Mouse (Mus musculus): Measurements from ENCODE around the gene Gm9040. TPM values are rescaled to one million over a fixed set of nuclear protein-coding genes. Genes with fewer than 3 reads are reported as not detected.
"Not testable (repeated sequence)": the region's sequence is repeated elsewhere in the genome, so short reads cannot be mapped to it uniquely, and the experiment has no call there.

Gm9040 gene
- polyA plus RNA-seq, 1 experiment from 2014 or later: not detected

DNA sequence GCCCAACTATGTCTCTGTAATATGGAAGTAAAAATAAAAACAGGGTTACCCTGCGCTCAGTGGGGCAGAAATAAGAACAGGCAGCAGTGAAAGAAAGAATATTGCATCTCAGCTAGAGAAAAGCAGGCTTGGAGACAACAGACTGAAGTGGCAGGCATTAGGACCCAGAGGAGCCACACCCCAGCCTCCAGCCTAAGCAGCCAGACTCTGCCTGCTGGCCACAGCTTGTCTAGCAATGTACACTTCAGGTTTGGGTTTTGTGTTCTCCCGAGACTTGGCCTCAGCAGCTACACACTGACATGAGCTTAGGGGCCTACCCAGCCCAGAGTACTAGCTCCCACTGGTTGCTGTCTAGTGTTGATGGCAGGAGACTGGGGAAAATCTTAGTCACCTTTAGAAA lies 24.6 kb downstream of the Gm9040 start:
- H3K9me3 ChIP-seq (ENCODE audit: control insufficient read depth, low read length); ATAC-seq (ENCODE audit: low read depth); H3K4me2 ChIP-seq (ENCODE audit: low read depth, low read length); H3K4me3 ChIP-seq (ENCODE audit: low read depth, low read length); H3K4me1 ChIP-seq (ENCODE audit: control insufficient read depth, insufficient read depth, low read length); H3K27me3 ChIP-seq (replicated peaks; ENCODE audit: control insufficient read depth, insufficient read depth, low read length); H3K36me3 ChIP-seq (ENCODE audit: control insufficient read depth, insufficient read depth, low read length); H3K27ac ChIP-seq (replicated peaks; ENCODE audit: low read depth, low read length); H3K9ac ChIP-seq (ENCODE audit: low read depth, low read length); DNase-seq (ENCODE audit: low spot score): not testable (repeated sequence)
- WGBS: 45% methylated on average over 2 of the region's 2 CpGs

DNA sequence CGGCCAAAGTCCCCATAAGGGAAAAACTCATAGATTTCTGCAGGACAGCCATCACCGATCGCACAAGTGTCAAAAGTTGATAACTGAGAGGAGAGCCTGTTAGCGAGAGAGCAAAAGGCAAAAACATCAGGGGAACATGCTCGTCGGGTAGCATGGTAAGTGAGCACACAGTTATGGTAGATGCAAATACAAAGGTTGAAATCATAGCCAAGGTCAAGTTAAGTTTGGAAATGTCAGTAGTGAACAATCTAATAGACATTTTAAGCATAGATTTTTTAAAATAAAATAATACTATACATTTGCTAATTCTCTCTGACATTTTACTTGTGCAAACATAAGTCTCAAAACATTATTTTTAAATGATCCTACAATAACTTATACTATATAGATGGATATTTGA lies 31.8 kb downstream of the Gm9040 start, which contains the start of gene Iltifb:
Gene Iltifb, minus strand, starts transcription at position 101 of the 400 bp plus-strand sequence.
- 87% methylated on average over 6 of the region's 6 CpGs for WGBS
- Histone ChIP-seq H3K27me3 (replicated peaks; ENCODE audit: control insufficient read depth, insufficient read depth, low read length) (no peaks in the 10 kb centered on the region), H3K9me3 (ENCODE audit: control insufficient read depth, low read length) (no peaks in the 10 kb centered on the region), H3K27ac (replicated peaks; ENCODE audit: low read depth, low read length) (no peak within 1 kb of the TSS), H3K4me2 (ENCODE audit: low read depth, low read length) (no peak within 1 kb of the TSS), H3K9ac (ENCODE audit: low read depth, low read length) (no peak within 1 kb of the TSS), H3K4me1 (ENCODE audit: control insufficient read depth, insufficient read depth, low read length) (no peaks in the 10 kb centered on the region), H3K36me3 (ENCODE audit: control insufficient read depth, insufficient read depth, low read length) (no peaks in the 10 kb centered on the region), H3K4me3 (ENCODE audit: low read depth, low read length) (no peak within 1 kb of the TSS)
- no peak for DNase-seq (ENCODE audit: low spot score)
- ATAC-seq (ENCODE audit: low read depth): no peak

DNA sequence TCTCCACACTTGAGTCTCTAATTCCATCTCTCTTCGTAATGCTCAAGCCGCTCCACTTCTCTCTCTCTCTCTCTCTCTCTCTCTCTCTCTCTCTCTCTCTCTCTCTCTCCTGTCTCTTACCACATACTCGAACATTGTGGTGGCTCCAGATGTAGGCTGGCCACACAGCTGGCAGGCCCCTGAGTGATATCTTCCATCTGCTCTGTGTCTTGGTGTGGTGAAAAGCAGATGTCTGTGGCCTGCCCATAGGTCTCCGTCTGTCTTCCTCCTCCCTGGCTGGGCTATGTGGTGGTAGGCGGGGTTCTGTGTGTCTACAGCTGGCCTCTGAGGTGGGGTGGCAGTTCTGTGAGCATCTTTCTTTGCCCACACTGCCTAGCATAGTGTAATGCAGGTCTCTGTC lies 43.8 kb downstream of the Gm9040 start:
- peak; percentile 47; the same call in 1 of the 2 replicates for ATAC-seq (ENCODE audit: low read depth)
- not testable (repeated sequence) for H3K9ac ChIP-seq (ENCODE audit: low read depth, low read length); H3K36me3 ChIP-seq (ENCODE audit: control insufficient read depth, insufficient read depth, low read length); H3K4me2 ChIP-seq (ENCODE audit: low read depth, low read length); H3K4me1 ChIP-seq (ENCODE audit: control insufficient read depth, insufficient read depth, low read length); H3K4me3 ChIP-seq (ENCODE audit: low read depth, low read length); H3K27me3 ChIP-seq (replicated peaks; ENCODE audit: control insufficient read depth, insufficient read depth, low read length); H3K27ac ChIP-seq (replicated peaks; ENCODE audit: low read depth, low read length); H3K9me3 ChIP-seq (ENCODE audit: control insufficient read depth, low read length); DNase-seq (ENCODE audit: low spot score)
- 57% methylated on average over 2 of the region's 5 CpGs for WGBS

DNA sequence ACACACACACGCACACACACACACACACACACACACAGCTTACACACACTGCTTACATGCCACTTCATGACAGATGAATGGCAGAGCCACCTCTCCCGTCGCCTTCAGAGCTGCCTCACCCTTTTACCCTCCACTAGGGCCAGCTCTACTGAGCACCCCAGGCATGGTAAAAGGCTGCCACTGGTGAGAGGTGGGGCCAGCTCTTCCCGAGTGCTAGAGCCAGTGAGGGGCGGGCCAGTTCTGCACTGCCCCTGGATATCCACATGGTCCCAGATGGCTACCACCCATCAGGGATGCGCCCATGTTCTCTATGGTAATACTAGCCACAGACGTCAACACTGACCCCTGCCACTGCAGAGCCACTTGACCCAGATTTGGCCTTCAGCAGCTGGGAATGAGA lies 44.2 kb downstream of the Gm9040 start:
- H3K27ac ChIP-seq (replicated peaks; ENCODE audit: low read depth, low read length); H3K4me3 ChIP-seq (ENCODE audit: low read depth, low read length); DNase-seq (ENCODE audit: low spot score); H3K9ac ChIP-seq (ENCODE audit: low read depth, low read length); H3K36me3 ChIP-seq (ENCODE audit: control insufficient read depth, insufficient read depth, low read length); H3K9me3 ChIP-seq (ENCODE audit: control insufficient read depth, low read length); H3K27me3 ChIP-seq (replicated peaks; ENCODE audit: control insufficient read depth, insufficient read depth, low read length); H3K4me2 ChIP-seq (ENCODE audit: low read depth, low read length); H3K4me1 ChIP-seq (ENCODE audit: control insufficient read depth, insufficient read depth, low read length): not testable (repeated sequence)
- 49% methylated on average over 3 of the region's 7 CpGs for WGBS
- ATAC-seq (ENCODE audit: low read depth): peak; percentile 33; the same call in 1 of the 2 replicates

DNA sequence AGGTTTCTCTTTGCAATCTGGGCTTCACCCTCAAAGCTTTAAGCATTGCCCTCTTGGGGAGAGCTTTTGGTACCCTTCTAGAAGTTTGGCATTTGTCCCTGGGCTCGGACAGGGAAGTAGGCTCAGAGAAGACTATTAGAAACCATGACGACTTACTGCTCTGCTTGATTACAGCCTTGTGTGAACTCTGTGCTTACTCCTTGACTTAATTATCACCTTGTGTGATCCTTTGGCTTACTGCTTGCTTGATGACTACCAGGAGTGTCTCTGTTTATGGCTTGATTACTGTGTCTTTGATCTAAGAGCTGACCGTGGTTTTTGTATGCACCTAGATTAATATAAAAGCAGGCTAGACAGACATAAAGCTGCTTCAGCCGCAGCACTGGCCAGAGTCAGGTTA lies 48.7 kb downstream of the Gm9040 start:
- no CpG with 5 or more reads among the region's 4 CpGs for WGBS
- H3K9me3 ChIP-seq (ENCODE audit: control insufficient read depth, low read length); H3K9ac ChIP-seq (ENCODE audit: low read depth, low read length); H3K4me3 ChIP-seq (ENCODE audit: low read depth, low read length); H3K27me3 ChIP-seq (replicated peaks; ENCODE audit: control insufficient read depth, insufficient read depth, low read length); H3K4me2 ChIP-seq (ENCODE audit: low read depth, low read length); H3K36me3 ChIP-seq (ENCODE audit: control insufficient read depth, insufficient read depth, low read length); ATAC-seq (ENCODE audit: low read depth); H3K27ac ChIP-seq (replicated peaks; ENCODE audit: low read depth, low read length); DNase-seq (ENCODE audit: low spot score); H3K4me1 ChIP-seq (ENCODE audit: control insufficient read depth, insufficient read depth, low read length): not testable (repeated sequence)

Other genes with a start within 250 kb of the Gm9040 start
- 27.2 and 31.7 TPM in 2 replicates for gene Mdm1, start 185.2 kb downstream of the Gm9040 start, polyA plus RNA-seq (2014; fragmentation: Nextera tagmentation; extraction: Ambion mirVana)
- gene Il22, start 122.0 kb downstream of the Gm9040 start, polyA plus RNA-seq (2014; fragmentation: Nextera tagmentation; extraction: Ambion mirVana): not detected in 2 replicates
- not detected in 2 replicates for gene Gm32717, start 86.2 kb downstream of the Gm9040 start, polyA plus RNA-seq (2014; fragmentation: Nextera tagmentation; extraction: Ambion mirVana)
- gene Gm32802, start 68.3 kb downstream of the Gm9040 start, polyA plus RNA-seq (2014; fragmentation: Nextera tagmentation; extraction: Ambion mirVana): not detected in 2 replicates
- not detected in 2 replicates for gene Iltifb, start 31.9 kb downstream of the Gm9040 start, polyA plus RNA-seq (2014; fragmentation: Nextera tagmentation; extraction: Ambion mirVana)
- gene Gm9044, start 5.4 kb upstream of the Gm9040 start, polyA plus RNA-seq (2014; fragmentation: Nextera tagmentation; extraction: Ambion mirVana): 0.09 TPM in 1 of 2 replicates, not detected in the other
- gene Gm9045, start 10.9 kb upstream of the Gm9040 start, polyA plus RNA-seq (2014; fragmentation: Nextera tagmentation; extraction: Ambion mirVana): 0.10 TPM in 1 of 2 replicates, not detected in the other
- gene Gm9046, start 16.3 kb upstream of the Gm9040 start, polyA plus RNA-seq (2014; fragmentation: Nextera tagmentation; extraction: Ambion mirVana): not detected in 2 replicates
- gene Gm9048, start 21.7 kb upstream of the Gm9040 start, polyA plus RNA-seq (2014; fragmentation: Nextera tagmentation; extraction: Ambion mirVana): not detected in 2 replicates
- gene Gm9049, start 27.1 kb upstream of the Gm9040 start, polyA plus RNA-seq (2014; fragmentation: Nextera tagmentation; extraction: Ambion mirVana): 0.10 TPM in 1 of 2 replicates, not detected in the other
- not detected in 2 replicates for gene Ifng, start 114.1 kb upstream of the Gm9040 start, polyA plus RNA-seq (2014; fragmentation: Nextera tagmentation; extraction: Ambion mirVana)